Mouse (Mus musculus) right cerebral cortex, adult 18-20 months (tissue): ENCODE data around the gene Vmn2r23.
"Not testable (repeated sequence)": the region's sequence is repeated elsewhere in the genome, so short reads cannot be mapped to it uniquely, and the experiment has no call there.

Experiments used
- DNase-seq: peaks from one replicate; pipeline ENCODE4 v3.0.0; 2022; ENCODE audit warnings: mixed read lengths

Gene Vmn2r23

GRCm38 (mm10) chr6:123702370-123702769 is at the start of gene Vmn2r23:
Vmn2r23 (plus strand) TSS chr6:123702670.
- no peak for DNase-seq

GRCm38 (mm10) chr6:123657040-123657439 is 45.4 kb upstream of the Vmn2r23 start:
- DNase-seq, result no peak

GRCm38 (mm10) chr6:123696639-123697038 is 5.8 kb upstream of the Vmn2r23 start:
- DNase-seq, result not testable (repeated sequence)

GRCm38 (mm10) chr6:123697213-123697612 is 5.3 kb upstream of the Vmn2r23 start:
- DNase-seq, result no peak

- DNase-seq, result no peak
Observed at GRCm38 (mm10) chr6:123770031-123770430, 67.6 kb downstream of the Vmn2r23 start.

GRCm38 (mm10) chr6:123778579-123778978 is 76.1 kb downstream of the Vmn2r23 start, which contains the start of gene Vmn2r24:
Vmn2r24 (plus strand) TSS chr6:123778879.
- DNase-seq, result no peak

- no peak for DNase-seq
Observed at GRCm38 (mm10) chr6:123784857-123785256, 82.4 kb downstream of the Vmn2r23 start.

- DNase-seq, result no peak
Observed at GRCm38 (mm10) chr6:123793746-123794145, 91.3 kb downstream of the Vmn2r23 start.
